In genomic region chr7:47077451-47077850, GRCm38 (mm10) we compare ENCODE assay signal across 8 mouse cellular contexts. TPM values are rescaled to one million over a fixed set of nuclear protein-coding genes. Genes with fewer than 3 reads are reported as not detected.
DNase-seq lines count a peak whose midpoint lies in the region.

No protein-coding gene starts in this region.

- peak; percentile 48 for DNase-seq in gastrocnemius, postnatal 14 days
- no peak for DNase-seq in gastrocnemius, postnatal 36 days
- DNase-seq in right cerebral cortex, postnatal 4 days = peak; percentile 67
- no peak for DNase-seq in right cerebral cortex, postnatal 36 days (ENCODE audit: low spot score in 2 of 2)
- DNase-seq in embryo, embryonic 9.5 days (ENCODE audit: extremely low spot score) = peak; percentile 8
- DNase-seq in retina, postnatal 7 days (ENCODE audit: low read depth, low spot score) = peak; percentile 34
- no peak for DNase-seq in layer of hippocampus, postnatal 36 days
- DNase-seq in left cerebral cortex, adult 8-10 months (ENCODE audit: low spot score in 2 of 2) = no peak

- intact Hi-C loops in gastrocnemius, postnatal 14 days (cut with DNase I; ENCODE audit: low total_unique reads) = no loop called here
- intact Hi-C loops in gastrocnemius, postnatal 36 days (cut with DNase I) = no loop called here

RNA-seq across cellular contexts. Expression of gene Tmem86a, which starts 27.1 kb away (rescaled TPM):
- total RNA-seq in gastrocnemius, postnatal 14 days (2021) = 1 to 10 TPM; 7.2 to 8.1 TPM
- 1 to 10 TPM; 4.6 to 5.5 TPM for total RNA-seq in gastrocnemius, postnatal 36 days (2021)
- total RNA-seq in layer of hippocampus, postnatal 36 days (2021) = 10 to 100 TPM; 11.9 to 12.5 TPM
- 10 to 100 TPM; 18.5 to 19.6 (median 19.0) TPM for total RNA-seq in left cerebral cortex, adult 8-10 months (2022)

RNA-seq across cellular contexts. Expression of gene Ptpn5, which starts 56.0 kb away (rescaled TPM):
- not detected for total RNA-seq in gastrocnemius, postnatal 14 days (2021)
- not detected for total RNA-seq in gastrocnemius, postnatal 36 days (2021)
- 10 to 100 TPM; 92.7 to 95.8 TPM for total RNA-seq in layer of hippocampus, postnatal 36 days (2021)
- total RNA-seq in left cerebral cortex, adult 8-10 months (2022) = 100 to 1,000 TPM; 190 to 224 (median 202) TPM

Comparison
In these comparisons a context has a peak if more than half of its experiments do, and no peak if none do; other contexts are left out.
1. DNase-seq: peak in gastrocnemius, postnatal 14 days (single experiment), right cerebral cortex, postnatal 4 days (single experiment), embryo, embryonic 9.5 days (single experiment) and retina, postnatal 7 days (single experiment); none in gastrocnemius, postnatal 36 days (0 of 2), right cerebral cortex, postnatal 36 days (0 of 2), layer of hippocampus, postnatal 36 days (0 of 2) and left cerebral cortex, adult 8-10 months (0 of 2).
2. RNA of gene Ptpn5, which starts 56.0 kb away (total RNA-seq): 190 to 224 TPM in left cerebral cortex, adult 8-10 months and 92.7 to 95.8 TPM in layer of hippocampus, postnatal 36 days; not detected in gastrocnemius, postnatal 14 days and not detected in gastrocnemius, postnatal 36 days; every median in the first group is over 10 times any median in the second.